Mouse (Mus musculus): ENCODE measurements around the gene Tmem216.
"Not testable (repeated sequence)": the region's sequence is repeated elsewhere in the genome, so short reads cannot be mapped to it uniquely, and the experiment has no call there.

Gene Tmem216

DNA sequence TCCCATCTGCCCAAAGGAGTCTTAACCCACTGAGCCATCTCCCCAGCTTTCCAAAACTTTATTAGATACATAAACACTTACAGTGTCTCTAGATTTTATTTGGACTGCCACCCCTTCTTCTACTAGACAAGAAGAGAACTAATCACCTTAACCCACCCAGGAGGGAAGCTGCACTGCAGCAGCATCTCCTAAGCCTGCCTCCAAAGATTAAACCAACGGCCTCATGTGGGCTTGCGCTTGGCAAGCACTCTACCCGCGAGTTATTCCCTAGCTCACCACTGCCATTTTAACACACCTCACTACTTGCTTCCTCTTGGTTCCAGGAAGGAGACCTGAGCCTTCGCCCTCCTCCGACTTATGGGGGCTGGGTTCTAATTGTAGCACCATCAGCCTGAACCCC is 8.2 kb upstream of the Tmem216 start:
- DNase-seq = no peak

DNA sequence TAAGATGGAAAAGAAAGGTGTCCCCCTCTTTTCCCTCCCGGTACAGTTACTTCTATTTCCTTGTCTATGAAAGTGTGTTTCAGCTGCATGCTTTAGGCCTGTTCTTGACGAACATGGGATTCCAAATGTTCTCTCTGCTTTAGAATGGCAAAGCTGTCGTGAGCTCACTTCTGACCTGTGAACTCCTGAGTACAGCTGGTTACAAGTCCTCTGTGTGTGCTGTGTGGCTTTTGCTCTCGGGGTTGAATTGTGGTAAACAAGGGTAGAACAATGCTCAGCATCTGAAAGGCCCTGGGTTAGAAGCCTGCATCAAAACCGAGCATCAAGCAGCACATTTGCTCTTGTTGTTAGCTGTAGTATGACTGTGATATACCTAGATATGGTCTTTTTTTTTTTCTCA is 6.3 kb upstream of the Tmem216 start:
- no peak for DNase-seq

DNA sequence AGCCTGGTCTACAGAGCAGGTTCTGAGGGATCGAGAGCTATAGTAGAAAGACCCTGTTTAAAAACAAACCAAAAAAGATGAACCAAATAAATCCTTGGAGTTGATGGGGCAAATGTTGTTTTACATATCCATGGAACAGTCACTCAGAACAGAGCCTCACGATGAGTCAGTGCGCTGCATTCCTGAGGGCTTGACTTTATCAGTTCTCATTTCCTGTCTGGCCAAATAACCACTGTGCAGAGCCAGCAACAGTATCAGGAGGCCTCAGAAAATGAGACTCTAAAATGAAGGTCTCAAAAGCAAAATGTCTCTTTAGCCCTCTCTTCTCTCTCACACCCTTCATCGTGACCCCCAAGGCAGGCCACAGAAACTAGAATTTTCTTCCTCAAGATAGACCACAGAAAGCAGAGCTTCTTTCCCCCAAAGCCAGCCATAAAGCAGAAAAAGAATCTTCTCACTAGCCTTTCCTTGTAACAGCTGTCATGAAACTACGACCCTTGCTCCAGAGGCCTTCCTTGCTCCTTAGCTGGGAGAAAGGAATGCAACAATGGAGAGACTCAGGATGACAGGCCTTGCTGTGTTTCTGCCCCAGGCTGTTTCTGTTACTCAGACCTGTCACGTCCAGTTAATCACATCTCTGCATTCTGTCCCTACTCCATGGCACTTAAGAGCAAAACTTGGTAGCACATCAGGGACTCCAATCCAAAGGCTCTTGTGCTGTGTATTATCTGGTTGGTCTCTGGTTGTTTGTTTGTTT is 5.7 kb upstream of the Tmem216 start:
- no peak for DNase-seq

DNA sequence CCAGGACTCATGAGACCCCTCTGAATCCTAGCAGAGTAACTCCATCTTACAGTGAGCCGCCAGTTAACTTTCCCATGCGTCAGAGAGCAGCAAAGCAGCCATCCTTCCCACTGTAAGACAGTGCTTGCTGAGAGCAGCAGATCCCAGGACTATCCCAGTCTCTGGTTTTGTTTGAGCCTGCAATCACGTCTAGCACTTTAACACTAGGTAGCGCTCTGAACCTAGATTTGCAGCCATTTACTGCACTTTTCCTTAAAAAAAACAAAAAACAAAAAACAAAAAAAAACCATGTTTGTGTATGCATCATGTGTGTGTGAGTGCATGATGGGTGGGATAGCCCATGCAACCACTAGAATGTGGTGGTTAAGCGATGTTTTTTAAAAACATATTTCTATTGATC is 4.1 kb upstream of the Tmem216 start:
- no peak for DNase-seq

DNA sequence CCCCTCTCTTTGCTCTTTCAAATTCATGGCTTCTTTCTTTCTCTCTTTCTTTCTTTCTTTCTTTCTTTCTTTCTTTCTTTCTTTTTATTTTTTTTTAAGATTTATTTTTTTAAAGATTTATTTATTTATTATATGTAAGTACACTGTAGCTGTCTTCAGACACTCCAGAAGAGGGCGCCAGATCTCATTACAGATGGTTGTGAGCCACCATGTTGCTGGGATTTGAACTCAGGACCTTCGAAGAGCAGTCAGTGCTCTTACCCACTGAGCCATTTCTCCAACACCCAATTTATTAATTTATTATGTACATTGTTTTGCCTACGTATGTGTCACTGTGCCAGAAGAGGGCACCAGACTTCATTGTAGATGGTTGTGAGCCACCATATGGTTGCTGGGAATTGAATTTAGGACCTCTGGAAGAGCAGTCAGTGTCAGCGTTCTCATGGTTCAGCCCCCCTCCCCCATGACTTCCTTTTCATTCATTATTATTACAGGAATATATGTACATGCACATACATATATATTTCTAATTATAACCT is 1.9 kb upstream of the Tmem216 start:
- DNase-seq = not testable (repeated sequence)

DNA sequence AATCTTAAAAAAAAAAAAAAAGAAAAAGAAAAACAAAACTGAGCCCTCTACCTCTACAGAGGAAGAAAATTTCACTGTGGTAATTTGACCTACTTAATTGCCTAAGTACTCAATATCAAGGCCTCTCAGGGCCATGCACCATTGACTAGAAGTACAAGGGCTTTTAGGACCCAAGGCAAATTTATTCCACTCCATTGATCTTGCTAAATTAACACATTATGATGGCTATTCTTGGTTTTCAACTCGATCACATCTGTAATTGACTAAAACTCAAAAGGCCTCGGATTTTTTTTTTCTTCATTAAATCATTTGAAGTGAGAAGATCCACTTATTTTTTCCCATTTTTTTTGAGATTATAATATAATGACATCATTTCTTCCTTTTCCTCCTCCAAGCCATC is 1.4 kb upstream of the Tmem216 start:
- DNase-seq = no peak

DNA sequence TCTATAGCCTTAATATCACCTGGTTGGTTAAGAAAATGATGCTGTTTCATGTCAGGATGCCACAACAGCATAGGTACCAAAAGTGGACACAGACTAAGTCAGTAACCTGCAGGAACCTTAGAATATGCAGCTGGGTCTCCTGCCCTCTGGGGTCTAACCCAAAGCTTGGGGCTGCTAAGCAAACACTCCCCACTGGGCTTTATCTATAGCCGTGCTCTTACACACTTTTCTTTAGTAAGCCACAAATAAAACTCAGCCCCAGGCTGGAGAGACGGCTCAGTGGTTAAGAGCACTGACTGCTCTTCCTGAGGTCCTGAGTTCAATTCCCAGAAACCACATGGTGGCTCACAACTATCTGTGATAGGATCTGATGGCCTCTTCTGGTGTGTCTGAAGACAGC is 963 bp upstream of the Tmem216 start:
- no peak for DNase-seq

DNA sequence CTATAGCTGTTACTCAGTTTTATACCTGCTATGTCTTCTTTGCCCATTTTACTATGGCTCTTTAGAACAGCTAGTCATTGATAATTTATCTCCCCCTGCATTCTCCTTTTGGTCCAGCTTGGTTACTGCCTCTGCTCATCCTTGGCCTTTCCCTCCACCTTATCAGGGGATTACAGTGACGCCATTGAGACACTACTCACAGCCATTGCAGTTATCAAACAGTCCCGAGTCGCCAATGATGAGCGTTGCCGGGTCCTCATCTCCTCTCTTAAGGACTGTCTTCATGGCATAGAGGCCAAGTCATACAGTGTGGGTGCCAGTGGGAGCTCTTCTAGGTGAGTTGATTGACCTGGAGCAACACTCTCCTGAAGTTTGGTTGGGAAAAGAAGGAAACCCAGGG is 16.6 kb downstream of the Tmem216 start:
- no peak for DNase-seq

DNA sequence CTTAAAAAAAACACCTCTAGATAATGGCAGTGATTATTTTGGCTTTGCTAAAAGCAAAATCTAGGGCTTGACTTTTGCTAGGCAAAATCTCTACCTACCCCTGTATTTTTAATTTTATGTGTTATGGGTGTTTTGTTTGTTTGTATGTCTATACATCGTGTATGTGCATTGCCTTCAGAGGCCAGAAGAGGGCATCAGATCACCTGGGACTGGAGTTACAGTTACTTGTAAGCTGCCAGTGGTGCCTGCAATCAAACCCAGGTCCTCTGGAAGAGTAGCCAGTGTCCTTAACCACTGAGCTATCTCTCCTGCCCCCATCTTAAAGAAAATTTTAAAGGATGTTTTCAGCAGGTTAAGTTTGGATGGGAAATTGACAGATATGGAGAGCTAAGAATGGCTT is 26.0 kb downstream of the Tmem216 start:
- DNase-seq = no peak

DNA sequence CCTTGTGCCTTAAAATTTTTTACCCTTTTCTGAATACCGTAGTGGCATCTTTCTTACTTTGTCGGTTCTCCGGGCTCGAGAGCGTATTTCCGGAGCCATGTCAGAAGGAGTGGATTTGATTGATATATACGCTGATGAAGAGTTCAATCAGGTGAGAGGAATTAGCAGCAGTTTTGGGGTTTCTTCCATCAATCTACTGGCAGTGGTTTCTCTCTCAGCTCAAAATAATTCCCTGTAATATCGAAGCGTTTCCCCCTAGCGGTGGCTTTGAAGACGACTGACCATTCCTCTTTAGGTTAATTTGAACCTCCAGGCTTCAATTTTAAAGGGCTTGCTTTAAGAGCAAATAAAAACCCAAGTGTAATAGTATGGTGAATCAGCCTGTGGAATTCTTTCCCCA is 30.1 kb downstream of the Tmem216 start, which contains the start of gene Sdhaf2:
Gene Sdhaf2 (minus strand): TSS at position 233 of the 400 bp plus-strand sequence.
- DNase-seq = peak; percentile 31

DNA sequence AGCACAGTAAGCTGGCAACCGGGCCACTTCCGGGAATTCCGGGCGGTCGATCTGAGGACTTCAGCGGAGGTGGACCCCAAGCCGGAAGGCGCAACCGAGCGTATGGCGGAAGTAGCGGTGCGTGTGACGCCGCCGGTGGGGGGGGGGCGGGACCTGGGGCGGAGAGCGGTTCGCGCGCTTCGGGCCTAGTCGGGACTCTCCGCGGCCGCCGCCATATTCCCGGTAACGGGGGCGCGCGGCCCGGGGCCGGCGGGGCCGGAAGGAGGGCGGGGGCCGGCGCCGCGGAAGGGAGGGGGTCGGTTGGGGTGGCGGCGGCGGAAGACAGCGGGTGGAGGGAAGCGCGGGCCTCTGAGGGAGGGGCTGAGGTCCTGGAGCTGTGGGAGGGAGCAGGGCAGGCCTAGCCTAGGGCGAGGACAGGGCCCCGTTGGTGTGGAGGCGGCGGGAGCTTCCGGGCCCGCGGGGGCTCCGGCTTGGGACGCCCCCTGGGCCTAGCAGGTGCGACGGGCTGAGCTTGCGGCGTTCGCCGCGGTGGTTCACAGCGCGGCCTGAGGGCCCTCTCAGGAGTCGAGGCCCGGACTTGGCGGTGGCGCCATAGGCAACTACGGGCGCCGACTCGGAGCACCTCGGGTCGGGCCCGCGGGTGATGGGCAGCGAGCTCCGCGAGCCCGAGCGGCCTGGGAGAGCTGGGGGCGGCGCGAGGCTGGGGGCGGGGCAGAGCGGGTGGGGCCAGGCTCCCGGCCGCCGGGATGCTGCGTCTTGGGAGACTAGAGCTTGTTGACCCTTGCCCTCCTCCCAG is 30.7 kb downstream of the Tmem216 start, which contains the start of gene Cpsf7:
Gene Cpsf7 (plus strand): TSS at position 161 of the 796 bp plus-strand sequence.
- DNase-seq = peak; percentile 90

DNA sequence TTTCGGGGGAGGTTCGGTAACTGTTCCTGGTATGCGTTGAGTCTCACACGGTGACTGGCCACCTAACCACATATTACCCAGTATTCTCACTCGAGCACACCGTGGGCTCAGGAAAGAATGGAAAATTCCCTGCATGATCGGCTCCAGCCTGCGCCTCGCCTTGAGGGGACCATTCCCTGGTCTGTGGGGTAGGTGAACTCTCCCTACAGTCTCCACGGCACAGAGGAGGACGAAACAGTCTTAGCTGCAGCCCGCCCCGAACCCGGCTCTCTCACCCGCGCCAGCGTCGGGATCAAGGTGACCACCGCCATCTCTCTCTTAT is 31.3 kb downstream of the Tmem216 start:
- DNase-seq = no peak

DNA sequence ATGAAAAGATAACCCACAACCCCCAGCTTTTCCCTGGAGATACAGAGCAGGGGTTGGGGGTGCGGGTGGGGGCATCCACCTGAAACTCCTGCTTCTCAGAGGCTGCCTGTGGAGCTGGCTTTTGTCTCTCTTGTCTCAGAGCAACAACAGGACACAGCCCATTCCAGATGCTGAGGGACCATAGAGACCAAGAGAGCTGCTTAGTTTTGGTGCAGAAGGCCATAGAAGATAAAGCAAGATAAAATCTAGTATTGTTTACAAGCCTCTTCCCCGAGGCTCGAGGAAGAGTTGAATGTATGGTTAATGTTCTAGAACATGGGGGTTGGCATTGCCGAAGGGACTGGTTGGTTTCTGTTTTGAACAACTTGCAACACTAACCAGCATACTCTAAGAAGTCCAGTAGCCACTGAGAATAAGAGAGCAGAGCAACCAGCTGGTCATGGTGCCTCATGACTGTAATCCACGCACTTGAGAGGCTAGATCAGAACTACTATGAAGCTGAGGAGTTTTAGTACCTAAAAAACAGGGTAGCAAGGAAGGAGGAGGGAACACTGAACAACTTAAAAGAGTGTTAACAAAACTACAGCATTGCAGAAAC is 32.5 kb downstream of the Tmem216 start:
- DNase-seq = no peak

DNA sequence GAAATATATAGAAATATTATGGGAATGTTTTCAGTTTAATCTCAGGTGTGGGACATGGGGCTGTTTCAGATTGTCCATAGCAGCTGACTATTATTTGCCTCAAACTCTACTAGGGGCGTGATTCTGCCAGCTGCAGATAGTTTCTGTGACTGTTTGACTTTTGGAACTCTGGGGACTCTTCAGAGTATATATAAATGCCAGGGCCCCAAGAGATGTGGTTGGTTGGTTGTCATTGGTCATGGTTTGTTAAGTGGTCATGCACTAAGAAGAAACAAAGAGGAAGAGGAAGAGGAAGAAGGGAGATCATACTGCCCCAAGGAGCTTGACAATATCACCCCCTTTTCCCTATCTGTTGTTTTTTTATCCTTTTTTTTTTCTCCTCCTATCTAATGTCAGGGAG is 34.1 kb downstream of the Tmem216 start:
- DNase-seq = no peak

DNA sequence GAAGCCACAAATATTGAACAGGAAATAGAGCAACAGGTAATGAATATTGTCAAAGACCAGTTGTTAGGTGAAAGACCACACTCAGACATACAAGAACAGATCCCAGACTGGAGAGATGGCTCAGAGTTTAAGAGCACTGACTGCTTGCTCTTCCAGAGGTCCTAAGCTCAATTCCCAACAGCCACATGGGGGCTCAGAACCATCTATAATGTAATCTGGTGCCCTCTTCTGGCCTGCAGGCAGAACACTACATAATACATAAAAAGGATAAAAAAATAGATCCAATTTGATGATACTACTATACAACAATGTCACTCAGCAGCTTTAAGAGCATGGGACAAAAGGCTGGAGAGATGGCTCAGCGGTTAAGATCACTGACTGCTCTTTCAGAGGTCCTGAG is 35.7 kb downstream of the Tmem216 start:
- no peak for DNase-seq

DNA sequence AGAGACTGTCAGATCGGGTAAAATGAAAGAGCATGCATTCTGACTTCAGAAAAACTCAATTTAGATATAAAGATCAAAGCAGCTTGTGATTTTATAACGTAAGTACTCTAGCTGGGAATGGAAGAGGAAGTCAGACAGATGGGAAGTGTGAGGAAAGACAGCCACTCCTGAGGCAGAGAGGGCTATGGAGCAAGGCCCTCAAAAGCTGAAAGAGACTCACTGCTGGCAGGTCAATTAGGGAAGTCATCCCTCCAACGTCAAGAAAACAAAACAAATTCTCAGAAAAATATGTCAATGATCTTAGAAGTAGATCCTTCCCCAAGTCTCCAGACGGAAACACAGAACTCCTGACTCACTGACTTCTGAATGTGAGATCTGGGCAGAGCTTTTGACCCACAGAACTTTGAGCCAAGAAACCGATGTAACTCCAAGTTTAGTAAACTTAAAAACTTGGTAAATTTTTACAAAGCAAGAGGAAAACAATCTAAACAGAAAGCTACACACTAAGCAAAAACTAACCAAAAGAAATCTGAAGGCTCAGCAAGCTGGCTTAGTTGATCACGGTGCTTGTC is 45.2 kb downstream of the Tmem216 start:
- no peak for DNase-seq

DNA sequence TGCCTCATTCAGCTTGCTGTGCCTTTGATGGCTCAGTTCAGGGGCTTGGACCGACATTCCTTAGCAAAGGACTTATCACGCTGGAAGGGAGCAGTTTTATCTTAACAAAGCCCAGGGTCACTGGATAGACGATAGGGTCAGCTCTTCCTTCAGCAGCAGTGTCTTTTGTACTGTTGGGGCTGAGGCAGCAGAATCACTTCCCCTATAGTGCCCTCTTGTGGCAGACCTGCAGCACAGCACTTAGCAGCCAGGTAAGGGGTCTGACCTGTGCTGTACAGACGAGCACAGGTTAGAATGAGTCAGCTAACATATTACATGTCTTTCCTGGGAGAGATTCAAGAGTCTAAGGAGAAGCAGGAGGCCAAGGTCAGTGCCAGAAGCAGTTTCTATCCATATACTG is 53.5 kb downstream of the Tmem216 start:
- no peak for DNase-seq

DNA sequence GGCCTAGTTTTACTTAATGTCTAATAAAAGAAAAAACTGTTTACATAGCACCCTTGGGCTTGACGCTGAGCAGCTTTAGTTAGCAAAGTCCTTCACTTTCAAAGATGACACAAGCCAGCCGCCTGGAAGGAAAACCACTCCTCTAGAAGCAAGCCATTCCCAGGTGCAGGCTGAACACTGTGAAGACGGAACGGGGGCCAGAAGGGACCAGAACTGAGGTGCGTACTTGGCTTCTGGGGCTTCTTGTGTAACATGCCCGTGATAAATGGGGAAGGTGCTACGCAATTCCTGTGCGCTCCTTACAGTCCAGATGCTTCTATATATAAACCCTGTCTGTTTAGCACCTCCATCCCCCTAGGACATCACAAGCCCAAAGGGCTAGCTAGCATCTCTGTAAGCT is 55.5 kb downstream of the Tmem216 start:
- DNase-seq = no peak

DNA sequence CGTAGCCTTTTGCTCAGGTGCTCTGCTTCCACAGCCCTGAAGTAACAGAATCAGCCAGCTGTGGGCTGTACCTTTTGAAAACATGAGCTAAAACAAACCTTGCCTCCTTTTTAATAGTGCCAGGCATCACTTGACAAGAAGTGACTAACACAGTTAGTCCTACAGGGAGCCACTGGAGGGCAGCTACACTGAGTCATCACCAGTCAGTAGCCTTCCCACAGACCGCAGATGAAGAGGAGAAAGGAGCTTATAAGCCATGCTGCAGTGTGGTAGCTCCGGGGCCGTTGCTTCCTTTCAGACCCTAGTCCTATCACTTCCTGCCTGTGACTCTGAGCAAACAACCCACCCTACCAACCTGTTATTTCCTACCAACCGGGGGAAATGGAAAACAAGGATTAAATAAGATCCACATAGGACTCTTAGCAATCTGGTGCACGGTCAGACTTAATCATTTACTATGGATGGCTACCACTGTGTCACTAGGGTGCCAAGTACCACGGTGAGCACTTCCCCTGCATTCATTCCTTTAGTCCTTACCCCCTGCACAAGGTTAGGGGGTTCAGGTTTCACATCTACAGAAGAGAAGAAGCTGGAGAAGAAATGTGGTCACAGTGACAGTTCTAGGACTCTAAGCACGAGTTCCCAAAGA is 58.4 kb downstream of the Tmem216 start:
- DNase-seq = no peak

DNA sequence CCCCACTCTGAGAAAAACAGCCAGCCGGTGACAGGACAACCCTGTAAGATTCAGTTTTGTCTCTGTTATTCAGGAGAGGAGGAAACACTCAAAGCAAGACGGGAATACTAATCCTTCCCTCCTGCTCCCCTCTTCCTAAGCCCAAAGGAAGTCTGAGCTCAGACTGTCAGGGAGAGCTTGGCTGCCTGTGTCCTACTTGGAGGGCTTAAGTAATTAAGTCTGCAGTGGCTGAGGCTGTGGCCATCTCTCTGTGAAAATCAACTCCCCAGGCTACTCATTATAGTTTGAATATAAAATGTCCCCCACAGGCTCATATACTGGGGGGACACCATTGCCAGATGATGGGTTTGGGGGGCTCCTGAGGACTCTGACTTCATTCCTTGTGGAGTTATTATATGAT is 59.1 kb downstream of the Tmem216 start:
- DNase-seq = no peak

DNA sequence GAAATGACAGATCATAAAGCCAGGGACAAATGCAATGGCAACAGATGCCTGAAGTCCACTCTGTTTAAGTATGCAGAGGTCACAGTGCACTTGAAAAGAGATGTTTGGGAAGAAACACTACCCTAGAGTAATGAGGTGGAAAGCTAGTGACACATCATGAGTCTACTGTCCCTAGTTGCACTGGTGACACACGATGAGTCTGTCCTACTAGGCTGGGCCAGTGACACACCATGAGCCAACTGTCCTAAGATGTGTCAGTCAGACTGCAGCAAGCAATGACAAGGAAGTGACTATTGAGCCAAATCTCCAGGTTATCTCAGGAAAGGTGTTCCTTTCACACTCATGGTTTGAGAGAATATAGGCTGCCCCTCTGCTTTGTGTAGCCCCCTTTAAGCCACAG is 60.4 kb downstream of the Tmem216 start:
- DNase-seq = no peak

DNA sequence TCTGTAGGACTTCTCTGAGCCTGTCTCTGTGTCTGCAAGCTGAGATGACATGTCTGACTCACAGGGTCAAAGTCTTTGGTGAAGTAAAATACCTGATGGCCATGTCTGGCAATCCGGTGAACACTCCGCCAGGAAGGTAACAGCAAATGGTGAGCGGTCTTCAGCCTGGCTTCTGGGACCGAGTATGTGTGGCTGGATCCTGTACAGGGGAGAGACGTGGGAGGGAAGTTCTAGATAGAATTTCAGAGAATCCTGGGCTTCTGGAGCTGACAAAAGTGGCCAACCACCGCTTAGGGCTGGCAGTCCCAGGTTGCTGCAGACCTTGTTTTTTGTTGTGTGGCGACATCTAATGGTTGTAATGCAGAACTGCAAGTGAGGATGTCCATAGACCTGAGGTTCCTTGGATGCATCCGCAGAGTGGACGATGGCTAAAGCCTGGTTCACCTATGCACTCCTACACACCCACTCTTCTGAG is 69.7 kb downstream of the Tmem216 start:
- peak; percentile 57 for DNase-seq

Data from layer of hippocampus, adult 9-11 months (tissue).